Mouse (Mus musculus) brain, embryonic 18.5 days (tissue): ENCODE measurements around the gene Cd52.
A peak's percentile ranks its signal among the peaks of the same experiment; 100 is the strongest.

ENCODE experiments used
- DNase-seq: peaks from one replicate; pipeline ENCODE4 v3.0.0-alpha.2; 2012; ENCODE audit warnings: low read depth, low spot score

Gene Cd52

DNA sequence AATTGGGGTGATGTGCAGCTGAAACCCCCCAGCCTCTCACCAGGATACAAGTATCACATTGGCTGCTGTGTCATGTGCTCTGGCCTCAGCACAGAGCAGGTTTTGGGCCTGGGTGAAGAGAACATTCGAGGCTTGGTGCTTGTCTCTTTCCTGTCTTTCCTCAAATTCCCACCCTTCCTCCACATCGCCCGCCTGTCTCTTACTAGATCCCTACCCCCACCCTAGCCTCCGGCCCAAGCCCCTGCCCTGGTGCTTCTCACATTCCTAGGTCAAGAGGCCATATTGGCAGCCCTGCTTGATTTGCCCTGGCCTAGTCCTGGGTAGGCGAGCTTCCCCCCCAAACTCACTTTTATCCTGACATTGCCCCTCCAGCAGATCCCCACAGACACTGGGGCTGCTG is 24.2 kb upstream of the Cd52 start:
- DNase-seq = no peak

DNA sequence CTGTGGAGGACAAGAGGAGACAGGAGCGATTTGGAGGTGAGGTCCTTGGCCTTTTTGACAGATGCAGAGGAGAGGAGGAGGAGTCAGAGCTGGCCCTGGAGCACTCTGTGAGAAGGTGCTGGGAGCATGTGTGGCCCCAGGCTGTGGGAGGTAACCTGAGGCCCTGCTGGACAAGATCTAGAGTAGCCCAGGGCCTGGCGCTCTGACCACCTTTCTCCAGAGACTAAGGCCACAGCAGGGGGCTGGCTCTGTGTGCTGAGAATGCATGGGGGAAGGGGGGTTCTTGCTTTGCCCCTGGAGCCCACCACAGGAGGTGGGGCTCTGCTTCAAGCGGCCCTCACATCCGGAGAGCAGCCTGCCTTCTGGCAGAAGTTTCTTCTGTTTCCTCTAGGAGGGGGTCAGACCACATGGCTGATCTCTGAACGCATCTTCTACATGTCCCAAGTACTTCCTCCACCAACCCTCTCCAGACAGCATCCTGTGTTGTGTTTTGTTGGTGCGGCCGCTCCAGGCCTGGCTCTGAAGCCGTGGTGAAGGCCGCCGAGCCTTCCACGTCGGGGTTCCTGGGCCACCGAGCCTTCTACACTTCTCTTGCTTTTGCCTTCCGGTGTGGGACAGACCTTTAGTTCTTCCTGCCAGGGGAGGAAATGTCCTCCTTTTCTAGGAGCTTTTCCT is 23.4 kb upstream of the Cd52 start:
- DNase-seq = no peak

DNA sequence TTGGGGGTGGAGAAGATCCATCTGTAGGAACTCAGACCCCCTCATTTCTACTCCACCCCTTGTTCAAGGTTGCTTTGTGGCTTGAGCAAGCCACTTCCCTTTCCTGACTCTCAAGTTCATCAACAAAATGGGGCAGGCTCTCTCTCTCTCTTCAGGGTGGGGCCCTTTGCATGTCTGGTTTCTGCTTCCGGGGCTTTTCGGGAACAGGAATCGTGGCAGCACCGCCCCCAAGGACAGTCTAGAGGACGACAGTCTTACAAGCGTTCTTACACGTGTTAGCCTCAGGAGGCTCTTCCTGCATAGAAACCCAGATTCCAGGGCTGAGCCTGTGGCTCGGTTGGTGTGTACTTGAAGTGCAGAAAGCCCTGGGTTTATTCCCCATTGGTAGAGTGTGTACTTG is 22.1 kb upstream of the Cd52 start:
- DNase-seq = no peak

DNA sequence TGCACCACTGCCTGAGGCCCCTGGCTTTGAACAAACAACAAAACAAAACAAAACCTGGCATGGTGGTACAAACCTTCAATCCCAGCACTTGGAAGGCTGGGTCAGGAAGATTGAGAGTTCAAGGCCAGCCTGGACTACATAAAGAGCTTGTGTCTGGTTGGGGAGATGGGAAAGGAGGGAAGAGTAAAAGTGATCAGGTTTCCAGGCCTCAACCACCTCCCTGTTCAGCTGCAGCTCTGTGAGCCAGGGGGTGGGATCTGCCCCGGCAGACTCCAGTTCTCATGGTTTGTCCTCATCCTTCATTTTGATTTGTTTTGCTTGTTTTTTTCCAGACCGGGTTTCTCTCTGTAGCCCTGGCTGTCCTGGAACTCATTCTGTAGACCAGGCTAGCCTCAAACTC is 21.6 kb upstream of the Cd52 start:
- no peak for DNase-seq

DNA sequence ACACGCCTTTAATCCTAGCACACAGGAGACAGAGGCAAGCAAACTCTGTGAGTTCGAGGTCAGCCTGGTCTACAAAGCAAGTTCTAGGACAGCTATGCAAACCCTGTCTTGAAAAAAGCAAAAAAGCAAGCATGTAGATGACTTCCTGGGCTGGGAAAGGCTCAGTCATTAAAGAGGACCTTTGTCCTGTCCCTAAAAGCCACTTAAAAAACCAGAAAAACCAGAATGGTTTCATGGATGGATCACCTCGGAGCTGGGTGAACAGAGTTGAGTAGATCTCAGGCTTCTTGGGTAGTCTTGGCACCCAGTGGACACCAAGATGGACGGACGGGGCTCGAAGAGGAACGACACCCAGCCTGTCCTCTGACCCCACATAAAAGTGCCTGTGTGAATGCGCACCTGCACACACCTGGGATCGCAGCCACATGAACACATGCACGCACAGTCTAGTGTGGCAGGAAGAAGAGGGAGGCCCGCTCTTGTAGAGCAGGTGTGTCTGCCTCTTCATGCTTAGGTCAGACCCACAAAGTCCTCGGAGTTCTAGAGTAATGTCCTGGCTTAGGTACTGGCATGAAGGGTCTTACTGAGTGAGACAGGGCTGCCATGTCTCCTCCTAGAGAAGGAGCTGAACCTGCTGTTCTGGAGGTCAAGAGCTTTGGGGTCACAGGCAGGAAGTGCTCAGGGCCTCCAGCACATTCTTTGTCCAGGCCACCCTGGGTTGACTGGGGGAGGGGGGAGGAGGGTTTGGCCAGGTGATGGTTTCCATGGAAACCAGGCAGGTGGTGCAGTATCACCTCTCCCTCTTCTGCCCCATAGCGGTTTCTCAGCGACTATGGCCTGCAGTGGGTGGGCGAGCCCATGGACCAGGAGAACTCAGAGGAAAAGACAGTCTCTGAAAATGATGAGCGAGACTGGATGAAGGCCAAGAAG is 20.6 kb upstream of the Cd52 start:
- no peak for DNase-seq

DNA sequence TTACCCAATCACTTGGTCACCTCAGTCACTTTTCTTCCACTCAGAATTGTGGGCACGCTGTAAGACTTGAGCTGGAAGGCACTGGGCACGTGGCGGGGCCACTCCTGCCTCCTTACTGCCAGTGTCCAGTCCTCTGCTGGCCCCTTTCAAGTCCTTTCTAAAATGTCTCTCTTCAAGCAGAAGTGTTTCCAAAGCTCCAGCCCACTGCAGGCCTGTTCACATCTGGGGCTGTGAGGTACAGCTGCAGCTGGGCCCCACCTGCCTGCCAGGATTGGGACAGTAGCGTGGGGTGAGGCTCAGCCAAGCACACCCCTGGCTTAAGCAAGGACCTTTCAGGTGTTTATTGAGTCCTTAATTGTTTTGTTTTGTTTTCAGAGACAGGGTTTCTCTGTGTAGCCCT is 19.2 kb upstream of the Cd52 start:
- DNase-seq = no peak

DNA sequence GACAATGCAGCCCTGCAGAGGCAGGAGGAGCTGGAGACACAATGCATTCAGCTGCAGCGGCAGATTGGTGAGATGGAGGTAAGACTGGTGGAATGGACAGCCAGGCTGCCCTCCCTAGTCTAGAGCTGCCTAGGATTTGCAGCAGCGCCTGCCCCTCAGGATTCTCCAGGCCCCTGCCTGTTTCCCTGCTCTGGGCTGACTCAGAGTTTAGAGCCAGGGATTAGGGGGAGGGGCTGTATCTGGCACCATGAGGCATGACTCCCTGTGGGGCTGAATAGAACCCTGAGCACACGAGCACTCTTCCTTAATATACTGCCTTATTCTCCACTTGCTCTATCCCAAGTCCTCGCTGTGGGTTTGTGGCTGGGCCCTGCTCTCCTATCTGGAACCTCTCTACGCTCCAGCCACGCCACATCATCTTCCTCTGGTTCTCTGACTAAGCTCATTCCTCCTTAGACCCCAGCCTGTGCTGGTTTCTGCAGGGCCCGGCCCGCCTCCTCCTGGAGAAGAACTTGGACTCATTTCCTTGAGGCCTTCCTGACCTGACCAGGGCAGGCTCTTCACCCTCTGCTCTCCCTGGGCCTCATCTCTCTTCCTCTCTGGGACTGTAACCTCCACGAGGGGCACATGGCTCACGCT is 18.6 kb upstream of the Cd52 start:
- DNase-seq = no peak

DNA sequence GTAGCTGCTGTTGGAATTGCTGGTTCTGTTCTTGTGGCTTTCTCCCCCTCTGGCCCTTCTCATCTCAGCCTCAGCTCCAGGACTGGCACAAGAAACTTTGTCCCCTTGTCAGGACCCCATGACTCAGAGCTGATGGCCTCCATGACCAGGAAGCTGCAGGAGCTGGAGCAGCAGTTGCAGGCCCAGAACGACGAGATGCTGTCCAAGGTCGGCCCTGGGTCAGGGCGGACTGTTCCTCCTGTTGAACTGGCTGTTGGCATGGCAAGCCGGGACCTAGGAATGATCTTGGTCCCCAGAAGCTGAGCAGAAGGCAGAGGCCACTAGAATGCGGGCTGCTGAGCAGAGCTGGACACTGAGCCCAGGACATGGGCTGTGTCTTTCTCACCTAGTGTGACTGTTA is 17.5 kb upstream of the Cd52 start:
- DNase-seq = no peak

DNA sequence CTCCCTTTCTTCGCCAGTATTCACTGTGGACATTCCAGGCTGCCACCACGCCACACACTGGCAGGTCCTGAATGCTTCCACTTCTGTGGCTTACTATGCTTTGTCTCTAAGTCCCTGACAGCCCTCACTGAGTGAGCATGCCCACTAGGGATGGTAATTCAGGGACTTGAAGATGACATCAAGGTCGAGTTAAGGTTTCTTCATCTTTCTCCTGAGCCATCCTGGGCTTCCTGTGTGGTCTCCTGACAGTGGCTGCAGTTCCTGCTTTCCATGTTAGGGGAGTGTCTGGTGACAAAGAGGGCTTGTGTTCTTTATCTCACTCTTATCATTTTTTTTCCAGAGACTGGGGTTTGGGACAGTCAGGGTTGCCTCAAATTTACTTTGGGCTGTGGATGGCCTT is 15.8 kb upstream of the Cd52 start:
- no peak for DNase-seq

DNA sequence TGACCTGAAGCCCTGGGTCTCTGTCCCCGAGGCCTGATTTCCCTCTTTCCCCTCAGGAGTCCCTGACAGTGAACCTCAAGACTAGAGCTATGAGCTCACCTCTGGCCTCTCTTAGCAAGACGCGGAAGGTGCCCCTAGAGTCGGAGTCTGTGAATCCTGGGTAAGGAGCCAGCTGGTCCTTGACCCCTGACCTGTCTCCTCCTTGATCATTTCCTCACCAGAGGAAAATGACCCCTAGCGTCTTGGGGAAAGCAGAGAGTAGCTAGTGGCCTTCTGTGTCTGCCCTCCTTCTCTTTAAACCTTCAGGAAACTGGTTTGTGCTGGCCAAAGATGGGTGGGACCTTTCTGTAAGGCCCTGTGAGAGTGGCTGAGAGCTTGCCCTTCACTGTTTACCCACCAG is 13.3 kb upstream of the Cd52 start:
- no peak for DNase-seq

DNA sequence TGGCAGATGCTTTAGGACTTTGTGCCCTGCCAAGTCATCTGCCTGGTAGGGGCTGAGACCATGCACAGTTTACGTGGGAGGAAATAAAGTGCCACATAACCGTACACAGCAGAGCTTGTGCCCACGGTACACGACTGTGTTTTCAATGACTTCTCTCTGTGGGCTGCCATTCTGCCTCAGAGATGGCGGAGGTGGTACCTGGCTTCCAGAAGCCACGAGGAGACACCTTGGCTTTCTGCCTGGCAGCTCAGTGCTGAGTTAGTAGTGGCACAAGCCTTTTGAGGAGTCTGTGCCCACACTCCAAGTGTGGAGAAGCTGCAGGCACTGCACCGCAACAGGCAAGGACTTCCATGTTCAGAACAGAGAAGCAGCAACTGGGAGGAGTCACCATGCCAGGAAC is 12.8 kb upstream of the Cd52 start:
- no peak for DNase-seq

DNA sequence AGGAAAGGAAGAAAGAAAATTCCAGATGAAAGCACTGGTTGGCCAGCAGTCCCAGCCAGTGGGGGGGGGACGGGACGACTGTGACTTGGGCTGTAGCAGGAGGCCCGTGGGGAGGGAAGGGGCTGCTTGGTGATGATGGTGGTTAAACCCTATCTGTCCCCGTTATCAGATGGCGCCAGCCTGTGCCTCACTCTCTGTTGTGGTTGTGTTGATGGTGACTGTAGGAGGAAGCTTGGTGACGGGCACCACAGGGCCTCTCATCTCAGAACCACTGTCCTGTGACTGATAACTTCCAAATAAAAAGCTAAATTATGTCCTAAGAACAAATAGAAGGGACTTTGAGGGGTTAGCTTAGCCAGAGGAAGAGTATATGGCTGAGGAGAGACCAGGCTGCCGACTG is 11.2 kb upstream of the Cd52 start:
- DNase-seq = no peak

DNA sequence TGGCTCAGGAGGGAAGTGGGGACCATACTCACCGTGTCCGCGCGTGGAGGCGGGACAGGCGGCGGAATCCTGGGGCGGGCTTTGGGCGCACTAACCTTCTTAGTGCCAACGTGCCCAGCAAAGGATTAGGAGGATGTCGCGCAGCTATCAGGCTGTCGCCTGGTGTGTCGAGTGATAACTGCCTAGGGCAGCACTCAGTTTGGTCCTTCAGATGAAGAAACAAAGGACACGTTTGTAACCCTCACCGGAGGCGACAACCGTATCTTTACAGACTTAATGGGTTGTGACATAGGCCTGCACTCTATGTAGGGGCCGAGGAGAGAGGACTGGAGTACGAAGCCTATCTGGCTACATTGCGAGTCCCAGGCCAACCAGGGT is 7.8 kb upstream of the Cd52 start:
- no peak for DNase-seq

DNA sequence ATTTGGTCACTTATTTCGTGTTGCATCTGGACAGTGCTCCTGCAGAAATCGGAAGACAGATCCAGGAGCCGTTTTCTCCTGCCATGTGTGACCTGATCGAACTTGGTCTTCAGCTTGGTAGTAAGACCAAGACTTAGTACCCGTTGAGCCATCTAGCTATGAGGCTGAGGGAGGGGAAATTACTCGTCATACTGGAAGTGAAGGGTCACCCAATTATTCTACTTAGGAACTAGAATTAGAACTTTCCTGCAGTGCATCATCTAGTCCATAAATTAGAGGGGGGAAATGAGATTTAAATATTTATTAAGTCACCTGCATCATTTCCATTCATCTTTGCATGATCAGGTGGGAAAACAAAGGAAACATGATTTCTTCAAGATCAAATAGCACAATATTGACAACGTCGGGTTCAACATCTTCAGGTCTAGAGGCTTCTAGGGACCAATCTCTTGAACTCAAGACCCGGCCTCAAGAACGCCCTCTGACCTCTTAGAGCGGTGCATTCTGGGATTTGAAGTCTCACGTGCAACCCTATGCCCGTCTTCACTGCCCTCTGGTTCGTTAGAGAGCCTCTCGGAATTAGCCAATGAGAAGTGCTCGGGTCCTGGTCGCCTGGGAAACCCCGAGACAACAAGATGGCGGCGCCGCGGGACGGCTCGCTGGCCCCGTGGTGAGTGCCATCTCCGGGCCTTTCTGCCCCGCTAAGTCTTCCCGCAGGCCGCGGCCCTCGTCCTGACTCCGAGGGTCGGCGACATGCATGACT is 7.3 kb upstream of the Cd52 start, which contains the start of gene Ubxn11:
Gene Ubxn11 (plus strand): TSS at position 592 of the 763 bp plus-strand sequence.
- DNase-seq = peak; percentile 85

DNA sequence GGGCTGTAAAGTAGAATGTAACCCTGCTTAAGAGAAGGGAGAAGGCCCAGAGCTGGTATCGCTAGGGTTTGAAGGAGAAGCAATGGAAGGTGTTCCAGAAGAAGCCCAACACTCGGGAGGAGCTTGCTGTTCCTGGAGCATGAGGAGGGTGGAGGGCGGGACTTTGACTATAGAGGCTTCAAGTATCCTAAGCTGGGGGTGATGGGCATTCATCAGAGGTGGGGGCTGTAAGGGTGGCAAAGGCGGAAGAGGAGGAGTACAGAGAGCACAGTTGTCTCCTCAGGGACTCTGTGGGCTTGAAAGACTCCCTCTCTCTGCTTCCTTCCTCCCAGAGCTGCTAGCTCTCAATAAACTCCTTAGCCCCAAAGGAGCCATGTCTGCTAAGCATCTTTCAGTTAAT is 5.4 kb upstream of the Cd52 start:
- DNase-seq = no peak

DNA sequence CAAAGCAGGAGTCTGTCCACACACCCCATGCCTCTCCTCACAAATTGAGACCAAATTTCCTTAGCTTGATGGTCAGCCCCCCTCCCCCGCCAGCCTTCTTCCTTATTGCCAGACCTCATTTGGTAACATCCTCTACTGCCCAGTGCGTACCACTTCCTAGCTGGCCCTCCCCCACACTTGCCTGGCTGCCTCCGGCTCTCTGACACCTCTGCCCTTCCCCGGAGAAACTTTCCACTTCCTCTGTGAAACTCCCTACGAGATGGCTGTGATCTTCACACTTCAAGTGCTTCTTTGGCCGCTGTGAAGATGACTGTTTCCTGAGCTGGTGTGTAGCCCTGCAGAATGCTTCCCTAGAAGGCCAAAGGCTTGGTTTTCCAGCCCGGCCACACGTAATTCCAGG is 3.7 kb upstream of the Cd52 start:
- no peak for DNase-seq

DNA sequence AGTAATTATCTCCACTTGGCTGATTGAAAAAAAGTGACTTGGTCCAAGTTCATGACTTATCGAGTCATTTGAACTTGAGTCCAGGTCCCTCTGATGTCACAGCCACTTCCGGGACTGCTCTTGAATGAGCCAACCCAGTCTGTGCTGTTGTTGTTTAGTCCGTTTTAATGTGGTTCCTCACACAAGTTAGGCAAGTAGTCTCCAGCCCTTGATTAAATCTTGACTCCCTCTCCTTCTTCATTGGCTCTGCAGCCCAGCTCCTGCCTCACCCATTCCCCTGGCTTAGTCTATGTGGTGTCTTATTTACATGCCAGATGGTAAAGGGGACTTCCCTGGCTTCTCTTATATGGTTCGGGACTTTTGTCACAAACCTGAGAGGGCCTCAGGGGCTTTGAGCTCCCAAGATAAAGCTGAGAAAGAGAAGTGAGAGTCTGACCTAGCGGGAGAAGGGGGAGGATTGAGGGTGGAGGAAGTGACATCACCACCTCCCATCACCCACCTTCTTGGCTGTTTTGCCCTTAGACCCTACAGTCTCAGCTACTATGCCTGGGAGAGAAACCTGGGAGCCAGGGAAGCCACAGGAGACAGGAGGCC is 2.2 kb upstream of the Cd52 start:
- DNase-seq = no peak

DNA sequence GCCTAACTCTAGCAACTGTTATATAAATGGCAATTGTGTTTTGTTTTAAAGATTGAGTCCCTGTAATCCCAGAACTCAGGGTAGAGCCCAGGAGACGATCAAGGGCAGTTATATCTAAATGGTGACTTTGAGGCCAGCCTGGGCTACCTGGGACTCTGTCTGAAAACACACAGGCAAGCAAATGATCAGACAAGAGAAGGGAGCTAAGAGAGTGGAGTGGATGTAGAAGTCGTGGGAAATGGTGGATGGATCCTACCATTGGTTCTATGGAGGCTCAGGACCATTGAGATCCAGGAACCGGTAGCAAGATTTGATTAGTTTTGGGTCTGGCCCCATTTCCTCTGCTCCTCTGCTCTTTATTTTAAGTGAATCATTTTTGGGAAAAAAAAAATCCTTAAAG is 1.2 kb upstream of the Cd52 start:
- DNase-seq = no peak

DNA sequence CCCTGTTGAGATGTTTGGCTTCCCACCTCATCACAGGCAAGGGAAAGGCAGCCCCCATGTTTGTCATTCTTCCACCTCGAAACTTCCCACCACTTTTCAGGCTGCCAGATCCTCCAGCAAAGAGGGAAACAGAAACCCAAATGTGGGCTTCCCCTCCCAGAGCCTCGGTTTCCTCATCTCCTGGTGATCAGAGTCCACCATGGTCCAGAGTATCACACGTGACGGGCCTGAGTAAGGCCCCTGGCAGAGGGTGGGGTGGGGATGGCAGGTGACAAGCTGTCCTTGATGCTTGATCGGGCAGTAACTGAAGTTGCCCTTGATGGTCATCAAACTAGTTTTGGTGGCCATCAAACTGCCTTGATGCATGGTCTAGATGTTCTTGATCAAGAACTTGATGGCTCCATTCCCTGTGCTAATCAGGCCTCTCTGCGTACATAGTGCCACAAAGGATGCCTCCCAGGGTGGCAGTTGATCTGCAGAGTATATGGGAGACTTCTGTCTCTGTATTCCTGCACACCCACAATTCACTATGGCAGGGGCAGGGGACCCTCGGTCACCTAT is 798 bp downstream of the Cd52 start:
- no peak for DNase-seq

DNA sequence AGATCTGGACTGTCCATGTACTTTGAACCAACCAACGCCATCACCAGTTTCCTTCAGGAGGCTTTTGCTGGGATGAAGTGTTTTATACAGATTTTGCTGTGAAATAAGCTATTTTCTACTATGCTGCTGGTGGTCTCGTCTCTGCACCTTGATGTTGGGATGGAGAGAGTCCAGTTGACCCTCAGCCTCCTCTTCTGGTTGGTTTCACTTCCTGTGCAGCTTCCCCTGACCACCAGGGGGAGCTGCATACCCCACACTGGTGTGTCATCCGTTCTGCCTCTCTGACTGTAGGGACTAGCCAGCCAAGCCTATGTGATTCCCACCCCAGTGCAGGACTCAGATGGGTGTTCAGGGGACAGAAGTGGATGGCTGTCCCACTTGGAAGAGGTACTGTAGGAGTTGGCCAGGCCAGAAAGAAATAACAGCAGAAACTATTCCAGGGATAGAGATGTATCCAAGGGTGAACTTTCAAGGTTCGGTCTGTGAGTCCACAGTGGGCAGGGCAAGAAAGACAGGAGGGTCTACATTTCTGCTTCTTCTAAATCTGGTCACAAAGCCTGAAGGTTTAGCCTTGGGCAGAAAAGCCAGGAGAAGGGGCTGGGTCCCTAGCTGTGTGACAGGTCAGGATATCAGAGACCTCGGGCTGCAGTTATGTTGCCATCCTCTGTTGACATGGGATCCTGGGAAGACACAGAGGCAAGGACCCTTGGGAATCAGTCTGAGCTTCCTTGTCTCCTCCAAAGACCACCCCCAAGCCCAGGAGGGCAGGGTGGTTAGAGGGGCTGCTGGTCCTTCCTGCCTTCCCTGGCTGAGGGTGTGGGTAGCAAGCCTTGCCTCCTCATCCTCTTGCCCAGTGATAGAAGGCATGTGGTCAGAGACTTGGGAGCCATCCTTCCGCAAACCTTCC is 2.2 kb downstream of the Cd52 start:
- no peak for DNase-seq
